Mouse (Mus musculus) right cerebral cortex, adult 18-20 months (tissue): ENCODE measurements around the gene Ube2dnl2.

Experiments used
- DNase-seq: peaks from one replicate; pipeline ENCODE4 v3.0.0; 2022; ENCODE audit warnings: mixed read lengths

Ube2dnl2 gene

GRCm38 (mm10) chrX:114907282-114907681 is at the start of gene Ube2dnl2:
Ube2dnl2 (plus strand) TSS chrX:114907582.
- DNase-seq = no peak

- no peak for DNase-seq
Measured at GRCm38 (mm10) chrX:114895489-114895888, 11.9 kb upstream of the Ube2dnl2 start.

- DNase-seq = no peak
Measured at GRCm38 (mm10) chrX:114897506-114897905, 9.9 kb upstream of the Ube2dnl2 start.

- no peak for DNase-seq
Measured at GRCm38 (mm10) chrX:114903391-114903790, 4.0 kb upstream of the Ube2dnl2 start.

- no peak for DNase-seq
Measured at GRCm38 (mm10) chrX:114904712-114905111, 2.7 kb upstream of the Ube2dnl2 start, which contains the start of gene Ube2dnl1. Ube2dnl1 (plus strand) TSS chrX:114905012.

- DNase-seq = no peak
Measured at GRCm38 (mm10) chrX:114955066-114955465, 47.7 kb downstream of the Ube2dnl2 start.
